Mouse (Mus musculus) lung, adult 2 months (tissue): ENCODE results near the gene Arhgef9. TPM values are rescaled to one million over a fixed set of nuclear protein-coding genes. Genes with fewer than 3 reads are reported as not detected.

ENCODE experiments used
- DNase-seq: peaks from one replicate; pipeline ENCODE4 v3.0.0; 2022
- H3K4me1 ChIP-seq: fragments of 200-500 bp; 2 replicates; pipeline ENCODE4 v1.6.1; 2011; ENCODE audit warnings: low read length; ENCODE audit not compliant: control insufficient read depth, insufficient read depth
- H3K4me3 ChIP-seq: fragments of 200-500 bp; replicated peaks from 2 replicates; pipeline ENCODE3; 2011; ENCODE audit warnings: low read depth, mild to moderate bottlenecking, control low read depth, low read length; ENCODE audit errors: extremely low read depth
- CTCF ChIP-seq: fragments of 200-500 bp; IDR thresholded peaks from 2 replicates; pipeline ENCODE4 v1.5.1; 2011; ENCODE audit warnings: mild to moderate bottlenecking, low read length, control low read depth; ENCODE audit not compliant: insufficient read depth
- POLR2A ChIP-seq: fragments of 200-500 bp; IDR thresholded peaks from 2 replicates; pipeline ENCODE4 v1.6.1; 2011; ENCODE audit warnings: low read depth, mild to moderate bottlenecking, control low read depth, low read length, borderline replicate concordance; ENCODE audit errors: extremely low read depth
- WGBS: fragments of 180-500 bp; shearing (Covaris S2); methylation state at CpG from one replicate; pipeline ENCODE4 v1.1.7; 2018; 5-methylcytosine and 5-hydroxymethylcytosine counted together
- polyA plus RNA-seq: library from polyadenylated mRNA; depleted of rRNA; stranded (reverse); fragments of >200 nt; gene quantifications from 2 replicates; pipeline ENCODE4 v1.2.3, GENCODE M21; 2012; rRNA removed

Gene Arhgef9
- polyA plus RNA-seq, 1 experiment, result 2.4 TPM

DNA sequence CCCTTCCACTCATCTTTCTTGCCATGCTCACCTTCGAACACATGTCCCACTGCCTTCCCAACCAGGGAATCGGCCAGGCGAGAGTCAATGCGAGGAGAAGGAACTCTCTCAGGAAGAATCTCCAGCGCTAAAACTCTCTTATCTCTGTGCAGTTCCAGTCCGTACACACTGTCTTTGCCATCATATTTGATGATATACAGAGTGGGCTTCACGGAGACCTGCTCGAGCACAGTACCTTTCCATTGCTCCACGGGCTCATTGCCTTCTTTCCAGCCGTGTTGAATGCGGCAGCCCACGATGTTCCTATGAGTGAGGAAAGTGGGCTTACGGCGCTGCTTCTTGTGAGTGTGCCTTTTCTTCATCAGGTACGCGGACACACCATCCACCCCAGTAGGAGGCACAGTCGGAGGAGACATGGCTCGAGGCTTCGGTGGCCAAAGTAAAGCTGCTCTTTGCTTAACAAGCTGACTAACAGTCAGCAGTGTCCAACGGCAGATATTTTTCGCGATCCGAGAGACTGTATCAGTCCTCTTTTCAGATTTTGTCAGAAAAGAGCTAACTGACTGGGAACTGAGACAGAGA, 170.8 kb downstream of the Arhgef9 start:
- WGBS, result 29% methylated on average over 23 of the region's 23 CpGs
- no peak for TF ChIP-seq CTCF
- TF ChIP-seq POLR2A, result no peak
- DNase-seq, result no peak
- Histone ChIP-seq H3K4me1 (no peaks in the 10 kb centered on the region), H3K4me3 (peak overlapping the region; percentile 97)

DNA sequence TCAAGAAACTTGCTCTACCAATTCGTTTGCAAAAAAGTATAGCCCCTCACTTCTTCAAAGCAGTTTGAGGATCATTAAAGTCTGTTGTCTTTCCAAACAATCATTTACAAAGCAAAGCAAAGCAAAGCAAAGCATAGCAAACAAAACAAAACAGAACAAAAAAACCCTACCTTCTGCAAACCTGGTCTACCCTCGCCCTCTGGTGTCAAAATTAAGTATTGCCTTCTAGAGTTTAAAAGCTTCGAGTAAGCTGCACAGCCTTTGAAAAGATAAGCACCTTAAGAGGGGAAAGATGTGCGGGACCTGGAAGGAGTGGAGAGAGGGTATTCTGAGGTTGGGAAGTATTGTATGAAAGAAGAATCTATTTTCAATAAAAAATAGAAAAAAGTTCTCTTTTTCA, 184.6 kb downstream of the Arhgef9 start:
- H3K4me1 ChIP-seq, result no peaks in the 10 kb centered on the region
- TF ChIP-seq CTCF, result no peak
- TF ChIP-seq POLR2A, result no peak
- 23% methylated on average over 4 of the region's 4 CpGs for WGBS
- H3K4me3 ChIP-seq, result no peak overlapping the region
- no peak for DNase-seq

Other genes starting within 250 kb of the Arhgef9 start
- gene Spin4, start 170.2 kb downstream of the Arhgef9 start, polyA plus RNA-seq, result 0.93 and 1.1 TPM in 2 replicates
- 2.6 and 4.1 TPM in 2 replicates for gene Amer1, start 248.0 kb upstream of the Arhgef9 start, polyA plus RNA-seq